Mouse (Mus musculus): ENCODE results near the gene Tmem138. TPM values are rescaled to one million over a fixed set of nuclear protein-coding genes. Genes with fewer than 3 reads are reported as not detected.

The Tmem138 gene
- polyA plus RNA-seq, 1 experiment, result 7.3 TPM

DNA sequence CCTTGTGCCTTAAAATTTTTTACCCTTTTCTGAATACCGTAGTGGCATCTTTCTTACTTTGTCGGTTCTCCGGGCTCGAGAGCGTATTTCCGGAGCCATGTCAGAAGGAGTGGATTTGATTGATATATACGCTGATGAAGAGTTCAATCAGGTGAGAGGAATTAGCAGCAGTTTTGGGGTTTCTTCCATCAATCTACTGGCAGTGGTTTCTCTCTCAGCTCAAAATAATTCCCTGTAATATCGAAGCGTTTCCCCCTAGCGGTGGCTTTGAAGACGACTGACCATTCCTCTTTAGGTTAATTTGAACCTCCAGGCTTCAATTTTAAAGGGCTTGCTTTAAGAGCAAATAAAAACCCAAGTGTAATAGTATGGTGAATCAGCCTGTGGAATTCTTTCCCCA, 51.3 kb downstream of the Tmem138 start, which contains the start of gene Sdhaf2:
TSS of gene Sdhaf2 (minus strand) at position 233 of the 400 bp plus-strand sequence.
- WGBS, result under 1% methylated on average over 11 of the region's 11 CpGs
- DNase-seq (ENCODE audit: low read depth in 1 of 2, low spot score in 2 of 2), result peak; percentile 11 to 54
- Histone ChIP-seq H3K4me3 (ENCODE audit: extremely low read depth, insufficient read depth, insufficient read length) (peak within 1 kb of the TSS; percentile 82), H3K36me3 (ENCODE audit: control insufficient read depth, insufficient read depth, low read length) (peaks cover 6% of the 10 kb centered on the region), H3K27ac (ENCODE audit: insufficient read depth, low read length) (peak within 1 kb of the TSS; percentile 100), H3K27me3 (ENCODE audit: control insufficient read depth, insufficient read depth, low read length) (no peaks in the 10 kb centered on the region), H3K4me1 (ENCODE audit: control insufficient read depth, insufficient read depth, insufficient read length) (peaks cover 10% of the 10 kb centered on the region)
- TF ChIP-seq POLR2A (IDR thresholded peaks at IDR 0.05; ENCODE audit: low read depth, low read length), result no peak
- no peak for TF ChIP-seq CTCF (IDR thresholded peaks at IDR 0.05; ENCODE audit: extremely low read depth, insufficient read depth, insufficient read length, insufficient replicate concordance)

DNA sequence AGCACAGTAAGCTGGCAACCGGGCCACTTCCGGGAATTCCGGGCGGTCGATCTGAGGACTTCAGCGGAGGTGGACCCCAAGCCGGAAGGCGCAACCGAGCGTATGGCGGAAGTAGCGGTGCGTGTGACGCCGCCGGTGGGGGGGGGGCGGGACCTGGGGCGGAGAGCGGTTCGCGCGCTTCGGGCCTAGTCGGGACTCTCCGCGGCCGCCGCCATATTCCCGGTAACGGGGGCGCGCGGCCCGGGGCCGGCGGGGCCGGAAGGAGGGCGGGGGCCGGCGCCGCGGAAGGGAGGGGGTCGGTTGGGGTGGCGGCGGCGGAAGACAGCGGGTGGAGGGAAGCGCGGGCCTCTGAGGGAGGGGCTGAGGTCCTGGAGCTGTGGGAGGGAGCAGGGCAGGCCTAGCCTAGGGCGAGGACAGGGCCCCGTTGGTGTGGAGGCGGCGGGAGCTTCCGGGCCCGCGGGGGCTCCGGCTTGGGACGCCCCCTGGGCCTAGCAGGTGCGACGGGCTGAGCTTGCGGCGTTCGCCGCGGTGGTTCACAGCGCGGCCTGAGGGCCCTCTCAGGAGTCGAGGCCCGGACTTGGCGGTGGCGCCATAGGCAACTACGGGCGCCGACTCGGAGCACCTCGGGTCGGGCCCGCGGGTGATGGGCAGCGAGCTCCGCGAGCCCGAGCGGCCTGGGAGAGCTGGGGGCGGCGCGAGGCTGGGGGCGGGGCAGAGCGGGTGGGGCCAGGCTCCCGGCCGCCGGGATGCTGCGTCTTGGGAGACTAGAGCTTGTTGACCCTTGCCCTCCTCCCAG, 51.9 kb downstream of the Tmem138 start, which contains the start of gene Cpsf7:
TSS of gene Cpsf7 (plus strand) at position 161 of the 796 bp plus-strand sequence.
- under 1% methylated on average over 83 of the region's 93 CpGs for WGBS
- peak within 1 kb of the TSS; percentile 82 for H3K4me3 ChIP-seq (ENCODE audit: extremely low read depth, insufficient read depth, insufficient read length)
- peak; percentile 76 to 88 for DNase-seq (ENCODE audit: low read depth in 1 of 2, low spot score in 2 of 2)
- H3K36me3 ChIP-seq (ENCODE audit: control insufficient read depth, insufficient read depth, low read length), result peaks cover 4% of the 10 kb centered on the region
- peaks cover 10% of the 10 kb centered on the region for H3K4me1 ChIP-seq (ENCODE audit: control insufficient read depth, insufficient read depth, insufficient read length)
- no peaks in the 10 kb centered on the region for H3K27me3 ChIP-seq (ENCODE audit: control insufficient read depth, insufficient read depth, low read length)
- peak within 1 kb of the TSS; percentile 100 for H3K27ac ChIP-seq (ENCODE audit: insufficient read depth, low read length)
- TF ChIP-seq POLR2A (IDR thresholded peaks at IDR 0.05; ENCODE audit: low read depth, low read length), result peak; percentile 35
- no peak for TF ChIP-seq CTCF (IDR thresholded peaks at IDR 0.05; ENCODE audit: extremely low read depth, insufficient read depth, insufficient read length, insufficient replicate concordance)

DNA sequence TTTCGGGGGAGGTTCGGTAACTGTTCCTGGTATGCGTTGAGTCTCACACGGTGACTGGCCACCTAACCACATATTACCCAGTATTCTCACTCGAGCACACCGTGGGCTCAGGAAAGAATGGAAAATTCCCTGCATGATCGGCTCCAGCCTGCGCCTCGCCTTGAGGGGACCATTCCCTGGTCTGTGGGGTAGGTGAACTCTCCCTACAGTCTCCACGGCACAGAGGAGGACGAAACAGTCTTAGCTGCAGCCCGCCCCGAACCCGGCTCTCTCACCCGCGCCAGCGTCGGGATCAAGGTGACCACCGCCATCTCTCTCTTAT, 52.4 kb downstream of the Tmem138 start:
- TF ChIP-seq POLR2A (IDR thresholded peaks at IDR 0.05; ENCODE audit: low read depth, low read length), result no peak; the same call in 1 of the 2 replicates
- no peak for TF ChIP-seq CTCF (IDR thresholded peaks at IDR 0.05; ENCODE audit: extremely low read depth, insufficient read depth, insufficient read length, insufficient replicate concordance)
- peak overlapping the region; percentile 91 for H3K27ac ChIP-seq (ENCODE audit: insufficient read depth, low read length)
- no peaks in the 10 kb centered on the region for H3K27me3 ChIP-seq (ENCODE audit: control insufficient read depth, insufficient read depth, low read length)
- H3K36me3 ChIP-seq (ENCODE audit: control insufficient read depth, insufficient read depth, low read length), result peaks cover 3% of the 10 kb centered on the region
- WGBS, result under 1% methylated on average over 19 of the region's 19 CpGs
- DNase-seq (ENCODE audit: low read depth in 1 of 2, low spot score in 2 of 2), result no peak
- H3K4me3 ChIP-seq (ENCODE audit: extremely low read depth, insufficient read depth, insufficient read length), result peak overlapping the region; percentile 82
- H3K4me1 ChIP-seq (ENCODE audit: control insufficient read depth, insufficient read depth, insufficient read length), result peaks cover 10% of the 10 kb centered on the region

DNA sequence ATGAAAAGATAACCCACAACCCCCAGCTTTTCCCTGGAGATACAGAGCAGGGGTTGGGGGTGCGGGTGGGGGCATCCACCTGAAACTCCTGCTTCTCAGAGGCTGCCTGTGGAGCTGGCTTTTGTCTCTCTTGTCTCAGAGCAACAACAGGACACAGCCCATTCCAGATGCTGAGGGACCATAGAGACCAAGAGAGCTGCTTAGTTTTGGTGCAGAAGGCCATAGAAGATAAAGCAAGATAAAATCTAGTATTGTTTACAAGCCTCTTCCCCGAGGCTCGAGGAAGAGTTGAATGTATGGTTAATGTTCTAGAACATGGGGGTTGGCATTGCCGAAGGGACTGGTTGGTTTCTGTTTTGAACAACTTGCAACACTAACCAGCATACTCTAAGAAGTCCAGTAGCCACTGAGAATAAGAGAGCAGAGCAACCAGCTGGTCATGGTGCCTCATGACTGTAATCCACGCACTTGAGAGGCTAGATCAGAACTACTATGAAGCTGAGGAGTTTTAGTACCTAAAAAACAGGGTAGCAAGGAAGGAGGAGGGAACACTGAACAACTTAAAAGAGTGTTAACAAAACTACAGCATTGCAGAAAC, 53.6 kb downstream of the Tmem138 start:
- Histone ChIP-seq H3K36me3 (ENCODE audit: control insufficient read depth, insufficient read depth, low read length) (peaks cover 1% of the 10 kb centered on the region), H3K27ac (ENCODE audit: insufficient read depth, low read length) (peak overlapping the region; percentile 8; the same call in 1 of the 2 replicates), H3K4me3 (ENCODE audit: extremely low read depth, insufficient read depth, insufficient read length) (no peak overlapping the region), H3K27me3 (ENCODE audit: control insufficient read depth, insufficient read depth, low read length) (no peaks in the 10 kb centered on the region), H3K4me1 (ENCODE audit: control insufficient read depth, insufficient read depth, insufficient read length) (peaks cover 10% of the 10 kb centered on the region)
- TF ChIP-seq POLR2A (IDR thresholded peaks at IDR 0.05; ENCODE audit: low read depth, low read length) (no peak), CTCF (IDR thresholded peaks at IDR 0.05; ENCODE audit: extremely low read depth, insufficient read depth, insufficient read length, insufficient replicate concordance) (no peak)
- DNase-seq (ENCODE audit: low read depth in 1 of 2, low spot score in 2 of 2), result no peak
- 39% methylated on average over 5 of the region's 5 CpGs for WGBS

- Histone ChIP-seq H3K27me3 (ENCODE audit: control insufficient read depth, insufficient read depth, low read length) (no peaks in the 10 kb centered on the region), H3K4me1 (ENCODE audit: control insufficient read depth, insufficient read depth, insufficient read length) (peaks cover 10% of the 10 kb centered on the region), H3K4me3 (ENCODE audit: extremely low read depth, insufficient read depth, insufficient read length) (no peak overlapping the region), H3K36me3 (ENCODE audit: control insufficient read depth, insufficient read depth, low read length) (peaks cover 4% of the 10 kb centered on the region), H3K27ac (ENCODE audit: insufficient read depth, low read length) (no peak overlapping the region)
- WGBS, result 33% methylated on average over 1 of the region's 1 CpGs
- TF ChIP-seq POLR2A (IDR thresholded peaks at IDR 0.05; ENCODE audit: low read depth, low read length) (no peak), CTCF (IDR thresholded peaks at IDR 0.05; ENCODE audit: extremely low read depth, insufficient read depth, insufficient read length, insufficient replicate concordance) (no peak)
- no peak for DNase-seq (ENCODE audit: low read depth in 1 of 2, low spot score in 2 of 2)
Measured at GRCm38 (mm10) chr19:10521926-10522325, 55.2 kb downstream of the Tmem138 start.

Other genes with a start within 250 kb of the Tmem138 start
- gene Syt7, start 188.3 kb downstream of the Tmem138 start, polyA plus RNA-seq (2012; rRNA removed), result 0.29 and 0.31 TPM in 2 replicates
- 0.11 and 0.16 TPM in 2 replicates for gene Lrrc10b, start 119.9 kb downstream of the Tmem138 start, polyA plus RNA-seq (2012; rRNA removed)
- 0.55 and 1.2 TPM in 2 replicates for gene Ppp1r32, start 94.4 kb downstream of the Tmem138 start, polyA plus RNA-seq (2012; rRNA removed)
- gene Cpsf7, start 52.1 kb downstream of the Tmem138 start, polyA plus RNA-seq (2012; rRNA removed), result 39.9 and 42.3 TPM in 2 replicates
- 16.9 and 20.1 TPM in 2 replicates for gene Sdhaf2, start 51.2 kb downstream of the Tmem138 start, polyA plus RNA-seq (2012; rRNA removed)
- gene Tmem216, start 21.1 kb downstream of the Tmem138 start, polyA plus RNA-seq (2012; rRNA removed), result 6.9 and 8.5 TPM in 2 replicates
- gene Cyb561a3, start 190 bp downstream of the Tmem138 start, polyA plus RNA-seq (2012; rRNA removed), result 214 and 230 TPM in 2 replicates
- gene Ddb1, start 28.0 kb upstream of the Tmem138 start, polyA plus RNA-seq (2012; rRNA removed), result 53.3 and 59.0 TPM in 2 replicates
- gene Tkfc, start 28.3 kb upstream of the Tmem138 start, polyA plus RNA-seq (2012; rRNA removed), result 4.6 and 5.4 TPM in 2 replicates
- 0.07 and 0.21 TPM in 2 replicates for gene Vwce, start 56.9 kb upstream of the Tmem138 start, polyA plus RNA-seq (2012; rRNA removed)
- not detected in 2 replicates for gene Pga5, start 100.7 kb upstream of the Tmem138 start, polyA plus RNA-seq (2012; rRNA removed)
- gene Vps37c, start 111.4 kb upstream of the Tmem138 start, polyA plus RNA-seq (2012; rRNA removed), result 19.7 and 22.0 TPM in 2 replicates
- 35.2 and 41.1 TPM in 2 replicates for gene Cd5, start 161.6 kb upstream of the Tmem138 start, polyA plus RNA-seq (2012; rRNA removed)